Mouse (Mus musculus) bone marrow macrophage, adult 2 months (primary cell): ENCODE measurements around the gene Tead4. TPM values are rescaled to one million over a fixed set of nuclear protein-coding genes. Genes with fewer than 3 reads are reported as not detected.

ENCODE experiments used
- H3K27ac ChIP-seq: 2 replicates; pipeline ENCODE4 v1.5.1; 2012; ENCODE audit warnings: low read depth, low read length; ENCODE audit not compliant: insufficient read depth
- H3K4me1 ChIP-seq: 2 replicates; pipeline ENCODE4 v1.6.1; 2012; ENCODE audit warnings: low read length; ENCODE audit not compliant: control insufficient read depth, insufficient read depth
- H3K4me3 ChIP-seq: 2 replicates; pipeline ENCODE4 v1.5.1; 2012; ENCODE audit warnings: mild to moderate bottlenecking, low read length, moderate library complexity; ENCODE audit not compliant: insufficient read depth
- CTCF ChIP-seq: IDR thresholded peaks from 2 replicates; pipeline ENCODE4 v1.5.1; 2012; ENCODE audit warnings: low read depth, mild to moderate bottlenecking, low read length, moderate library complexity
- POLR2A ChIP-seq: IDR thresholded peaks from 2 replicates; pipeline ENCODE4 v1.6.1; 2012; ENCODE audit warnings: mild to moderate bottlenecking, low read depth, low read length, borderline replicate concordance
- polyA plus RNA-seq: library from polyadenylated mRNA; stranded (reverse); fragments of >200 nt; gene quantifications from 2 replicates; pipeline ENCODE4 v1.2.4, GENCODE M21; 2012; ENCODE audit not compliant: missing spikeins, insufficient read depth, insufficient read length

The Tead4 gene
- polyA plus RNA-seq, 1 experiment: not detected

GRCm38 (mm10) chr6:128253111-128253510 lies 47.5 kb downstream of the Tead4 start:
- H3K4me3 ChIP-seq: no peak overlapping the region
- no peak overlapping the region for H3K27ac ChIP-seq
- TF ChIP-seq POLR2A (no peak), CTCF (no peak)
- no peaks in the 10 kb centered on the region for H3K4me1 ChIP-seq

- TF ChIP-seq CTCF (no peak), POLR2A (no peak)
- Histone ChIP-seq H3K4me1 (no peaks in the 10 kb centered on the region), H3K27ac (no peak overlapping the region), H3K4me3 (no peak overlapping the region)
Observed at GRCm38 (mm10) chr6:128250596-128250995, 50.0 kb downstream of the Tead4 start.

DNA sequence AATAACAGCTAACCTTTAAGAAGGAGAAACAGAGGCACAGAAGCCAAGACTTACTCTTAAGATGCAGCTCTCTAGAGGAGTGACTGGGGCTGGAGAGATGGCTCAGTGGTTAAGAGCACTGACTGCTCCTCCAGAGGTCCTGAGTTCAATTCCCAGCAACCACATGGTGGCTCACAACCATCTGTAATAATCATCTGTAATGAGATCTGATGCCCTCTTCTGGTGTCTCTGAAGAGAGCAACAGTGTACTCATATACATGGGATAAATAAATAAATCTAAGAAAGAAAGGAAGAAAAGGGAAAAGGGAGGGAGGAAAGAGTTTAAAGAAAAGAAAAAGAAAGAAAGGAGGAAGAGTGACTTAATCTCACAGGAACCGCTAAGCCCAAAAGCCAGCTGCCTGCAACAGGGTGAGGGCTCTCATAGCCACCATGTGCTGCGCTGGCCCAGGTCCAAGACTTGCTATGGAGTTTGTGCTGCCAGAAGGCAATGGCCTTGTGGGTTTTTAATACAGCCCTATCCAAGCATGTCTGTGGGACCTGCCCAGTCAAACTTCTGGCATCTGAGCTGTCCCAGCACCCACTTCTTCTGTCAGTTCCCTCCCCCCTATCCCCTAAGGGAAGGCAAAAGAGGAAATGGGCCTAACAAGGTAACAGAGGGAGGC lies 63.4 kb downstream of the Tead4 start:
- Histone ChIP-seq H3K4me1 (no peaks in the 10 kb centered on the region), H3K27ac (no peak overlapping the region), H3K4me3 (no peak overlapping the region)
- no peak for TF ChIP-seq CTCF

DNA sequence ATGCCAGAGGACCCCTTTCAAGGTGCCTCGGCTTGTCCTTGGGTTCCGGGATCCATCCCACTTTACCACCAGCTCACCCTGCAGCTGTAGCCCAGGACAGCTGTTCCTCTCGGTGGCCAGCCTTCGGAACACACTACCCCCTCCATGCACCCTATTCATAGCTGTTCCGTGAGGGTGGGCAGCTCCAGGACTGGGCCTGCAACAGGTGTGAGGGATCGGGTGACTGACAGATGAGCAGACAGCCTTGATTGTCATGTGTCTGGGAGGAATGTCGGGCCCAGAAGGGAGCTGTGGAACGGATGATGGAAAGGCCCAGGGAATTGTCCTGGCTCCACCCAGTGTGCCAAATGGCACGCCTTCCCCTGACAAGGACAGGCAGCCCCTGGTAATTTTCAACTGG lies 64.0 kb downstream of the Tead4 start:
- TF ChIP-seq POLR2A (no peak), CTCF (no peak)
- Histone ChIP-seq H3K4me1 (no peaks in the 10 kb centered on the region), H3K27ac (no peak overlapping the region), H3K4me3 (no peak overlapping the region)

DNA sequence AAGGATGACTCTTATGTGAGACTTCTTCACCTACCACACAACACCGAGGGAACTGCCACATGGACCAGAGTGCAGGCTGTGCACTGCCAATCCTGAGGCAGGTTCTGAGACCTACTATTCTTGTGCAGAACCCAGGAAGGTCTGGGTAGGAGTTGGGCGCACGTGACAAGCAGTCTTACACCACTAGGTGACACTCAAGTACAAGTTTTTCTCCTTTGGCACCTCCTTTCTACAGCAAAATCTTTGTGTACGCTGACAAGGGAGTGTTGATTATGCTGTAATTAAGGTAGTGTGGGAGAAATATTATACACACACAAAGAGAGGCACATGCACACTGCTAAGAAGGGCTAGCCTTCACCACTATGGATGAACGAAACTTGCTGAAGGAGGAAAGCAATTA lies 66.4 kb downstream of the Tead4 start:
- no peak for TF ChIP-seq CTCF
- TF ChIP-seq POLR2A: no peak
- Histone ChIP-seq H3K4me3 (no peak overlapping the region), H3K27ac (no peak overlapping the region), H3K4me1 (no peaks in the 10 kb centered on the region)

- TF ChIP-seq CTCF: no peak
- no peak for TF ChIP-seq POLR2A
- Histone ChIP-seq H3K4me1 (no peaks in the 10 kb centered on the region), H3K4me3 (no peak overlapping the region), H3K27ac (no peak overlapping the region)
Observed at GRCm38 (mm10) chr6:128232216-128232615, 68.4 kb downstream of the Tead4 start.

GRCm38 (mm10) chr6:128231741-128232140 lies 68.9 kb downstream of the Tead4 start:
- no peak for TF ChIP-seq CTCF
- TF ChIP-seq POLR2A: no peak
- Histone ChIP-seq H3K27ac (no peak overlapping the region), H3K4me1 (no peaks in the 10 kb centered on the region), H3K4me3 (no peak overlapping the region)

GRCm38 (mm10) chr6:128227438-128228017 lies 73.1 kb downstream of the Tead4 start:
- no peak for TF ChIP-seq POLR2A
- TF ChIP-seq CTCF: no peak
- Histone ChIP-seq H3K4me1 (no peaks in the 10 kb centered on the region), H3K27ac (no peak overlapping the region), H3K4me3 (no peak overlapping the region)

DNA sequence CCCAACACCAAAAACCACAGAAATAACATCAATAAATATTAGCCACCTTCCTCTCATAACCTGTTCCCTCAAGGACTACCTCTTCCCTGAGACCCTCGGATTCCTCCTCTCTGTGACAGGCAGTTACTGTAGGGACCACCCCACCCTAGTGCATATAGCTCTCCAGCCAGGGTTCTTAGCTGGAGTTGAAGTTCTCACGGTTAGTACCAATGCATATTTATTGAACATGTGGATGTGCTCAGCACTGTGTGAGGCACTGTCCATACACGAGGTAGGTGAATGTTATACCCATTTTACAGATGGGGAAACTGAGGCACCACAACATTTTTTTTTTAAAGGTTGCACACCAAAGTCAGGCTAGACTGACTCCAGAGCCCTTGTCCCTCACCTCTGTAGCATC lies 73.7 kb downstream of the Tead4 start:
- Histone ChIP-seq H3K4me3 (no peak overlapping the region), H3K4me1 (no peaks in the 10 kb centered on the region), H3K27ac (no peak overlapping the region)
- TF ChIP-seq CTCF (no peak), POLR2A (no peak)

GRCm38 (mm10) chr6:128225846-128226176 lies 74.8 kb downstream of the Tead4 start:
- no peak for TF ChIP-seq CTCF
- no peak for TF ChIP-seq POLR2A
- no peaks in the 10 kb centered on the region for H3K4me1 ChIP-seq
- H3K27ac ChIP-seq: no peak overlapping the region
- no peak overlapping the region for H3K4me3 ChIP-seq

- TF ChIP-seq POLR2A (no peak), CTCF (no peak)
- H3K4me3 ChIP-seq: no peak overlapping the region
- no peaks in the 10 kb centered on the region for H3K4me1 ChIP-seq
- H3K27ac ChIP-seq: no peak overlapping the region
Observed at GRCm38 (mm10) chr6:128225009-128225845, 75.4 kb downstream of the Tead4 start.
